Mouse (Mus musculus) left cerebral cortex, adult 18-20 months (tissue): ENCODE results near the gene Eftud2. TPM values are rescaled to one million over a fixed set of nuclear protein-coding genes. Genes with fewer than 3 reads are reported as not detected.
A peak's percentile ranks its signal among the peaks of the same experiment; 100 is the strongest.

ENCODE experiments used
- DNase-seq, 2 experiments: peaks; one replicate each; pipeline ENCODE4 v3.0.0; 2021 to 2022; ENCODE audit warnings: low spot score in 2 of 2, mixed read lengths in 1 of 2
- long read RNA-seq, 2 experiments: library from polyadenylated mRNA; stranded (forward); transcript quantifications; one replicate each; pipeline ENCODE4 v2.0.0; 2021
- total RNA-seq, 2 experiments: library from RNA; stranded (reverse); gene quantifications; 2 replicates each; pipeline ENCODE4 v1.2.3; 2021

The Eftud2 gene
- 100 to 1,000 TPM; 118 to 122 TPM for total RNA-seq
- long read RNA-seq, experiment 1, transcript Eftud2-201 (28 exons, 3,324 nt): major isoform, 115 of 146 reads
- long read RNA-seq, experiment 1, partial matches to known transcripts: 14 of 146 reads
- long read RNA-seq, experiment 1, other reads (novel, unspliced or antisense): 16 of 146 reads
- long read RNA-seq, experiment 2, transcript Eftud2-201 (28 exons, 3,324 nt): major isoform, 86 of 118 reads
- long read RNA-seq, experiment 2, partial matches to known transcripts: 17 of 118 reads
- long read RNA-seq, experiment 2, other reads (novel, unspliced or antisense): 14 of 118 reads

GRCm38 (mm10) chr11:102880585-102881313 is at the start of gene Eftud2, which contains the start of gene Ccdc103:
Gene Eftud2, minus strand, starts transcription at chr11:102880985.
Gene Ccdc103, plus strand, starts transcription at chr11:102881204.
- peak; percentile 94 for DNase-seq

GRCm38 (mm10) chr11:102925351-102925717 is 44.5 kb upstream of the Eftud2 start:
- DNase-seq: no peak

DNA sequence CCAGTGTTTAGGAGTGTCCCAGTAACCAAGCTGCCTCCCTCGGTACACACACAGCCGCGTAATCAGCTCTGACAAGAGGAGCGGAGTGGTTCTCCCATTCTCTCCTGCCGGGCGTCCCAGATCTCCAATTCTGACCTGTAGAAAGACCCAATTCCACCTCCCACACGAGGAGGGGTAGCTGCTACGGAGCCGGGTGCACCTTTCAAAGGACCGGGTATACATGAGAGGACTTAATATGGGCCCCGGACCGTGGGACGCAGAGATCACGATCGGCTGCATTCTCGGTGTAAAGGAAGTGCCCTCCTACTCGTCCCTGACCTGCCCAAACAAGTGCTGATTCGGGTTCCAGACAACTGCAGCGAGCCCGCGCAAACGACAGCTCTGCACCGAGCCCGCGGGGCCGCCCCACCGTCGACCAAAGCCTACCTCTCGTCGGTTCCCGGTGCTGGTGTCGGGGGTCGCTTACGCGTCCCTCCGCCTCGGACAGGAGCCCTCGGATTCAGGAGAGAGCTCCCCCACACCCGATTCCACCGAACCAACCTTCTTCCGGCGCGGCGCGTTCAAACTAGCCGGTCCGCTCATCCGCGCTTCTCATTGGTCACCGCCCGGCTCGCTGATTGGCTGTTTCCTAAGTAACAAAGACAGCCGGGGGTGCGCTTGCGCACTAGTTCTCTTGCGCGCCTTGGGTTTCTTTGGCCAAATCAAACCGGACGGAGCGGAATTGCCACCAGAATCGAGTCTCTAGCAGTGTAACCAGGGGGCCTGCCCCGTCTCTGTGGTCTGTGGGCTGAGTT is 44.0 kb upstream of the Eftud2 start, which contains the start of gene Kif18b:
TSS of gene Kif18b (minus strand) at position 568 of the 794 bp plus-strand sequence.
- peak; percentile 90 to 94 for DNase-seq

DNA sequence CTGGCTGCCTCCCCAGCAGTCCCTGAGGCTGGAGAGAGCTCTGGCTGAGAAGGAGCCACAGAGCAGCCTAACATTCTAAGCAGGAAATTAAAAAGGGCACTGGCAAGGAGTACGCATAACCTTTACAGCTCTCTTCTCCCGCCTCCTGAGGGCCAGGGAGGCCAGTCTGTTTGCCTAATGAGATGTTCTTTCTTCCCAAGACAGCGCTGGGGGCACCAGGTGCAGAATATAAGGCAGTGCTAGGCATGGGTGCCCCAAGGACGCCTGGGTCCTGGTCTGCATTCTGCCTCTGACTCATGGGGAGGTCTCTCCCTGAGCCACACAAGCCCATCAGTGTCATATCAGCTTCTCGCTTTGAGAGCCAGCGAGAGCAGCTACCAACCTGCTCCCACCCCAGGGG is 40.7 kb upstream of the Eftud2 start:
- no peak for DNase-seq

DNA sequence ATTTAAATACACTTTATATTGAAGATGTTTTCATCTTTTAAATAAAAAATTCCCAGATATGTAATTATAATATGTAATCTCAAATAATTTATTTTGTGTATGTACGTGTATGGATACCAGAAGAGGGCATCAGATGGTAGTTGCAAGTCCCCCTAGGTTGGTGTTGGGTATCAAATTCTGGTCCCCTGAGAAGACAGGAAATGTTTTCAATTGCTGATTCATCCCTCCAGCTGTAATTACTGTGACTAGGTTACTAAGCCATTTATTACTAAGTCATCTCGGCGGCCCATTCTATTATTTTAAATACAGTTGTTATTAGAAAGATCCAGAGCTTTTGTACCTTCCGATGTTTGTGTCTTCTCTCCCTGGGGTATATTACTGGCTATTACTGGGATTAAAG is 37.3 kb upstream of the Eftud2 start:
- no peak for DNase-seq

GRCm38 (mm10) chr11:102915380-102915779 is 34.6 kb upstream of the Eftud2 start:
- no peak for DNase-seq

- no peak for DNase-seq
Measured at GRCm38 (mm10) chr11:102911376-102911775, 30.6 kb upstream of the Eftud2 start.

GRCm38 (mm10) chr11:102903654-102904053 is 22.9 kb upstream of the Eftud2 start:
- no peak for DNase-seq

GRCm38 (mm10) chr11:102902107-102902506 is 21.3 kb upstream of the Eftud2 start:
- DNase-seq: no peak

DNA sequence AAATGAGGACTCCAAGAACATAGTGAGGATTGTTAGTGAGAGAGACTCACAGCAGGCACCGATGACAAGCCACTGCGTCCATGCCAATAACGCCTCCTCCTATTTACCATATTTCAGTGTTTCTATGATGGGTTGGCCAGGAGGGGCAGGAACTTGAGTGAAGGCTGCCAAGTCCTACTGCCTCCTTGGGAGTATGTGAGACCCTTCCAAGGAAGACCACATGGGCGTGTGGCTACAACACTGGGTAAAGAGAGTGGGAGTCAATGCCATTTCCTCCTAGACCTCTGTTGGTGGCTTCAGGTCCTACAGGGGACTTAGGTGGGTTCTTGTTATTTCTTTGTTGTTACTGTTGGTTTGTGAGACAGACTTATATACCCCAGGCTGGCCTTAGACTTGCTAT is 20.4 kb upstream of the Eftud2 start:
- no peak for DNase-seq

- DNase-seq: peak; percentile 72 to 86
Measured at GRCm38 (mm10) chr11:102900763-102901162, 20.0 kb upstream of the Eftud2 start, which contains the start of gene Gfap. Gene Gfap, minus strand, starts transcription at chr11:102900912.

- DNase-seq: no peak
Measured at GRCm38 (mm10) chr11:102898408-102898807, 17.6 kb upstream of the Eftud2 start.

DNA sequence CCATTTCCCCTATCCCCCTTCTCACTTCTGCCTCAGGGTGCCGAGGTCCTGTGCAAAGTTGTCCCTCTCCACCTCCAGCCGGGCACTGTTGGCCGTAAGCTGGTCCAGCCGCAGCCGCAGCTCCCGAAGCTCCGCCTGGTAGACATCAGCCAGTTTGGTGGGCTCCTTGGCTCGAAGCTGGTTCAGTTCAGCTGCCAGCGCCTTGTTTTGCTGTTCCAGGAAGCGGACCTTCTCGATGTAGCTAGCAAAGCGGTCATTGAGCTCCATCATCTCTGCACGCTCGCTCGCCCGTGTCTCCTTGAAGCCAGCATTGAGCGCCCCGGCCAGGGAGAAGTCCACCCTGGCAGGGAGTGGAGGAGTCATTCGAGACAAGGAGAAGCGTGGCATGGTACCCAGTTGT is 15.9 kb upstream of the Eftud2 start:
- DNase-seq: no peak

GRCm38 (mm10) chr11:102895779-102896178 is 15.0 kb upstream of the Eftud2 start:
- no peak for DNase-seq

DNA sequence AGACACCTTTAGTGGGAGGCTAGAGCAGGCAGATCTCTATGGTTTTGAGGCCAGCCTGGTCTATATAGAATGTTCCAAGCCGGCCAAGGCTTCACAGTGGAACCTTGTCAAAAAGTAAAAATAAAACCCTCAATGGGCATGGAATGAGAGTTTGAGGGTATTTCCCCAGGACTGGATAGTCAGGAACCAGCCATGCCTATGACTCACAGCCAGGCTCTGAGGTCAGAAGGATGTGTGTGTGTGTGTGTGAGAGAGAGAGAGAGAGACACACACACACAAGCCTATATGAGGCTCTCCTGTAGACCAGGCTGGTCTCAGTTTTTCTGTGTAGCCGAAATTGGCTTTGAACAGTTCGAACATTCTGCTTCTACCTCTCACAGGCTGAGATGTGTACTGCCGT is 13.9 kb upstream of the Eftud2 start:
- DNase-seq: no peak

GRCm38 (mm10) chr11:102893015-102893651 is 12.3 kb upstream of the Eftud2 start:
- peak; percentile 24 to 35 for DNase-seq

DNA sequence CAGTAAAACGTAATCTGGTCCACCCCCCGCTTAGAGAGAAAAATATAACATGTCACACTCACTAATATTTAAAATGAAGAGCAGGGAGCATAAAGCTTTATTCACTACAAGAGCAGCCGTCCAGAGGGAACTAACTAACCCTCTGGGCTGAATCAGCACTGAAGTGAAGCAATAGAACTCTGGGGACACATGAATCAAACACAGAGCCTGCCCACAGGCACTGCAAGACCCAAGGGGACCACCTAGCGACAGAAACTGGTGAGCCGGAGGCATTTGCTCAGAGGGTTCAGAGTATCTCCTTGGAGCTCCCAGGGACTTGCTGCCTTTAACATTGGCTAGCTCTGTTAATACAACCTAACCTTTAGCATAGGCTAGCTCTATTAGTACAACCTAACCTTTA is 9.3 kb upstream of the Eftud2 start:
- no peak for DNase-seq

DNA sequence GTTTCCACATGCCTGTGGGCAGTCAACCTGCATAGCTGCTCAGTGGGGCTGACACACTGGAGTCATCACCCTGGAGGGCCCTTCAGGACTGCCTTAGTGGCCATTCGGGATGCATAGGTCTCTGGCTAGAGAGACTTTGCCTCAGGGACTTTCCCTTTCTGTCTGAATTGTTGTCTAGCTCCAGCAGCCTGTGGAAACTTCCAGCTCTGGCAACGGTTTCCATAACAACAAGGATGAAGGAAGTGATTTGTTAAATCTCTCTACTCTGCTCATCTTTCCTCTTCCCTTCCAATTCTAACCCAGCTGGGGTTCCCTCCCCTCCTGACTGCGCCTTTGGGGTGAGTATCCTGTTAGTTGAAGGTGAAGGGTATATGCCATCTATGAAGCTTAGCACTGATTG is 7.3 kb upstream of the Eftud2 start:
- peak in 1 of 2 experiments; percentile 44 for DNase-seq

- DNase-seq: no peak
Measured at GRCm38 (mm10) chr11:102887433-102887832, 6.6 kb upstream of the Eftud2 start.

DNA sequence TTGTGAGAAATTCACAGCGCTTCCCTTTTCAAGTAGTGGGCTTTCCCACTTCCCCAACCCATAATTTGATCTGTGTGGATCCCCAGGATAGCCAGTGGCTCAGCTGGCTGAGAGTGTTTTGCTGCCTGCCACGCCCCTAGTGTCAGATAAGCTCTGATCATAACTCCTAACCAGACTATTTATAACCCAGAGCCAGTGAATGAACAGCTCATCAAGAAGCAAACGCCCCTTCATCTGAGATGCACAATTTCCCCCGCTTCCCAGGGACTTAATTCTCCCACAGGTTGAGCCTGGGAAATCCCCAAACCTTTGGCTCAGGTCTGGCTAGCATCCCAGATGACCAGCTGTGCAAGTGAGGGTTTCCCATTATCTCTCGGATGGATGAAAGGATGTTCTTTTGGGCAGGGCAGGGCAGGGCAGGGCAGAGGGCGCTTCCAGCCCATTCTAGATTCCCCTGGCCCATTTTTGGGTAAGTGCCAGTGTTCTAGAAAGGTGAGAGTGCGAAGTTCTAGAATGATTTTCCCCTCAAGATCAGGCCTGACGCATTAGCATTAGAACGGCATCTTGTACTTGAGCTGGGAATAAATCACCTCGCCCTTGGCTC is 3.9 kb upstream of the Eftud2 start, which contains the start of gene Fam187a:
TSS of gene Fam187a (plus strand) at position 554 of the 604 bp plus-strand sequence.
- DNase-seq: no peak
